Mouse (Mus musculus) left cerebral cortex, adult 8-10 months (tissue): Measurements from ENCODE around the gene Sinhcaf. TPM values are rescaled to one million over a fixed set of nuclear protein-coding genes. Genes with fewer than 3 reads are reported as not detected.
A peak's percentile ranks its signal among the peaks of the same experiment; 100 is the strongest.
"Not testable (repeated sequence)": the region's sequence is repeated elsewhere in the genome, so short reads cannot be mapped to it uniquely, and the experiment has no call there.

Experiments
- DNase-seq, 2 experiments: peaks; one replicate each; pipeline ENCODE4 v3.0.0; 2022; ENCODE audit warnings: low spot score in 2 of 2
- total RNA-seq, 4 experiments: library from RNA; stranded (reverse); gene quantifications; 2 replicates each; pipeline ENCODE4 v1.2.4; 2022

Sinhcaf gene
- total RNA-seq, 4 experiments from 2014 or later = 2.3 to 4.3 (median 3.4) TPM

DNA sequence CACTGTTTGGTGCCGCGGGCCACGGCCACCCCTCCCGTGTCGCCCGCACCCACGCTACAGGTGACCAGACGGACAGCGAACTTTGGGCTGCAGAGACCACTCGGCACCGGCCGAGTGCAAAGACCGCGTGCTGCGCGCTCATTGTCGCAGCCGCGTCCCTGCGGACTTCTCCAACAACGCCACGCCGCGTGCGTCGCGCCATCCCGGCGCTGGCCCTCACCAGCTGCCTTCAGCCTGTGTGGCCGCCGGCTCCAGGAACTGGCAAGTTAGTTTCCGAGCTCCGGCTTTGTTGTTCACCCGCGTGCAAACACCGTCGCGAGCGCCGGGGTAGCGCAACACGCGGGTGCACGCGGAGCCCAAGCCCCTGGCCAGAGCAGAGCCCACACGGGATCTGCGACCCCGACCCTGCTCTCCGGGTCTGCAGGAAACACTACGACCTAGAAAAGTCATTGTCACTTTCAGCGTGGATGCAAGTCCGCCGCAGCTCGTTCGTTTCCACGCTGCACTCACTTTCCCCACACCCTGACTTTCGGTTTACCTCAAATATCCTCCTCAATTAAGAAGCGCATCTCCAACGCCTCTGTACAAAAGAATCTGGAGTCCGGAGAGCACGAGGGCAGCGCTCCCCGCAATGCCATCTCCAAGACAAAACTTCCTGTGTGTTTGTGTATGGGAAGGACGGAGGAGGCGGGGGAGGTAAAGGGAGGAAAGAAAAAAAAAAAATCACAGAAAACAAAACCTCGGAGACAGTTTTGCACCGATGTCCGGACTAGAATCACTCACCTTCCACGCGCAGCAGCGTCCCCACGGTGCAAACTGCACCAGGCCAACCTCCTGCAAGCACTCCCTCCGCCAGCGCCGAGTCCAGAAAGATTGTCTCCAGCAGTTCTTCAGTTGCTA, 508 bp downstream of the Sinhcaf start:
- DNase-seq = peak; percentile 10 to 12

DNA sequence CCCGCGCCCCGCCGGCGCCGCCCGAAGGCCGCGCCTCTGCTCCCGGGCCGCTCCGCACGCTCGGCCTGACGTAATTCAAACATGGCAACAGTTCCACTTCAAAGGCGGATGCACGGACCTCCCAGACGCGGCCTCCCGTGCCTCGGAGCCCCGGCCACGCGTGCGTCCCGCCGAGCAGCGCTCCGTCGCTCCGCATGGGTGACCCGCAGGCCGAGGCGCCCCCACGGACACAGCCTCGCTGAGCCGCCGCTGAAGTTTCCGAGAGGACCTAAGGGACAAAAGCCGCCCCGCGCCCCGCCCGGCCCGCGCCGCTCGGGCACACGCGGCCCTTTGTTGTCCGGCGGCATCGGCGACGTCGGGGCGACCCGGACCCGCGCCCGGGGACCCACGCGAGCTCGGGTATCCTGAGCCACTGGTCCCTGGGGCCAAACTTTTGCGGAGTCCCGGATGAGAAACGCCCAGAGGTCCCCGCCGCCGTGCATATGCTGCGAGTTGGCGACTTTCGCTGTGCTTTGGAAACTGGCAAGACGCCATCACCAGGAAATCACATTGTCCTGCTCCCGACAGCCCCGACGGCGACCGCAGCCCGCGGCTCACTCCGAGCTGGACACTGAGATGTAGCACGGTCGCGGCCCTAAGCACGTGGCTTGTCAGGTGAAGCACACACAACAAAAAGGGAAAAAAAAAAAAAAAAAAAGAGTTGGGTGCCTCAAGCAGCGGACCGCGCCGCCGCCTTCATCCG, 1.3 kb downstream of the Sinhcaf start:
- peak; percentile 3 to 7 for DNase-seq

DNA sequence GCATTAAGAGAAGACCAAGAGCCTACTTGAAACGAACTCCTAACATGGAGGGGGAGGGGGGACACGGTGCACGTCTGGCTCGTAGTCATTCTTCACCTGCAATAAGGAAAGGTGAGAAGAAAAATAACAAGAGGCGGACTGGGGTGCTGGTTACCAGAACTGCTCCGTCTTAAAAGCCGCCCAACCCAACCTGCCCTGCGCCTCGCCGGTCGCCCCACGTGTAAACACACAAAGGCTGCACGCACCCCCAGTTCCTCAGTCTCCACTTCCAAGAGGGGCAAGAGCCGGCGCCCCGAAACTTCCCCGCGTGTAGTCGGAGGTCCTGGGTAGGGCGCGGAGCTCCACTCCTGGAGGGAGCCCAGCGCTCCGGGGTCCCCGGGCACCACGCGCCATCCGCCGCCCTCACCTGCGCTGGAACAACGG, 1.9 kb downstream of the Sinhcaf start:
- no peak for DNase-seq

DNA sequence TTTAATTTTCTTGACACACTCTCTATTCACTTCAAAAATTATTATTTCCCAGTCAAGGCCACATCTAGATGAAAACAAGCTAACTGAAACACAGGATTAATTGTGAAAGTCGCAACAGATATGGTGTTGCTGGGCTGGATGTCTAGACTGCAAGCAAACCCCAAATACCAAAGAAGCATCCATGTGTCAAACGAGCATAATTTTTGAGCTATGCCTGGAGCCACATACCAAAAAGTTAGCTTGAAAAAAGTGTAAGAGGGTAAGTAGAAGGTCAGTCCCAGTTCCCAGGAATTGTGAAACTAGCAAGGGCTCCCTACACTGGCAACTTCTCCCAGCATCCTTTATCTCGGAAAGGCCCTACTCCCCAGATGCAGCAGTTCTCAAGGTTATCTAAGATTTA, 2.6 kb downstream of the Sinhcaf start:
- DNase-seq = no peak

- DNase-seq = no peak
These were observed 3.9 kb downstream of the Sinhcaf start for GRCm38 (mm10) chr6:148942406-148942805.

DNA sequence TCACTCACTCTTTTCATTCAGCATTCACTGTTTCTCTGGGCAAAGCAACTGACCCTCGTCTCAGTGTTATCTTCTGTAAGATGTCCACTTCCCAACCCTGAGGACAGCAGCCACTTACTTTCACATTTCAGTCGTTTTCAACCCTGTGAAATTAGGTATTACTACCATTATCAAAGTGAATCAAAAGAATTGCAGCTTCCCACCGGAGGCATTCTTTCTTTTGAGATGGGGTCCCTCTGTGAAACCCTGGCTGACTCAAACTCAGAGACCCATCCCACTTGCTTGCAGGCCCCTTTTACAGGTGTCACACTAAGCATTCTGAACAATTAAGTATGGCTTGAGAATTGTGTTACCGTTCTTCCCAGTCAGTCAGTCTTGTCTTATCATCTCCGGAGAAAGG, 4.4 kb downstream of the Sinhcaf start:
- DNase-seq = no peak

DNA sequence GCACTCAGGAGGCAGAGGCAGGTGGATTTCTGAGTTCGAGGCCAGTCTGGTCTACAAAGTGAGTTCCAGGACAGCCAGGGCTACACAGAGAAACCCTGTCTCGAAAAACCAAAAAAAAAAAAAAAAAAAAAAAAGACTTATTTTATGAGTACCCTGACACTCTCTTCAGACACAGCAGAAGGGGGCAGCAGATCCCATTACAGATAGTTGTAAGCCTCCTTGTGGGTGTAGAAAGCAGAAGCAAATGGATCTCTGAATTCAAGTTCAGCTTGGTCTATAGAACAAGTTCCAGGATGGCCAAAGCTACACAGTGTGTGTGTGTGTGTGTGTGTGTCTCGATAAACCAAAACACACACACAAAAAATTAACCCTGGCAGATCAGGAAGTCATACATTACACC, 5.9 kb downstream of the Sinhcaf start:
- not testable (repeated sequence) for DNase-seq

DNA sequence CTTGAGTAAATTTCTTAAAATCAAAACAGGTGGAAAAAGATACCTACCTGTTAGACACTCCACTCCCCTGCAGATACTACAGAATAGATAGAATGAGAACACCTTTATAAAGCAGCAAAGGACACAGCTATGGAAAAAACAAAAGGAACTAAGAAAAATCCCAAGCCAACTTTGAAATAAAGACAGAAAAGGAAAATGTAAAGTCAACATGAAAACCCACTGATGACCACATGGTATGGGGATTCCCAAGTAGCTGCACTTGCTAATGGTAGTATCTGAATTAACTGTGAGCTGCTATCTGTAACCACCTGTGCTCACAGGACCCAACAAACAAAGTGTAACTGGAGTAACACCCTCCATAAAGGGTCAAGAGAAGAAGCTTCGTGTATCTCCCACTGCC, 8.6 kb downstream of the Sinhcaf start:
- no peak for DNase-seq

DNA sequence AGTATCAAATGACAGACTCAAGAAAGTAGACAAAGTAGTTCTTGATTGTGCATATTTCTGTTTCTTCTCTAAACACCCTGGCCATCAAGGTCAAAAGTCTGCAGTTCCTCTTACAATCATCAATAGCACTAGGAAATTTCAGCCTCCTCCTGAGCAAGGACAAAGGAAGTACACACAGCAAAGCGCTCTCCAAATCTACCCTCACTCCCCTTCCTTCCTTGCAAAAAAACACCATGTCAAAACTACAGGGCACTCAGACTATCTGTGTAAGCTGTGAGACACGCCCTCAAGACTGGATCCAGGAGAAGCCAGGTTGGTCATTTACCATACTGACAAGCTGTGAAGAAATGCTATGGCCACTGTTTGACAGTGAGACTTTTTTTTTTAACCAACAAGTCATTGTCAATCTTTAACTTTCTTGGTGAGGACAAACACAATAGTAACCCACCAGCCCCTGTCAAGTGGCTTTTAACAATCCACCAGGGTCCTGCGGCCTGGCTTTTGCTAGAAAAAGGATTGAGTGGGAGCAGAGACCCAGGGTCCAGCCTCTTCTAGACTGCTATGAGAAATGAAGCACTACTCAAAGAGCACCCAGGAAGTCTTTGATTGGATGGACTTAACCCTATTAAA, 11.2 kb downstream of the Sinhcaf start:
- no peak for DNase-seq

DNA sequence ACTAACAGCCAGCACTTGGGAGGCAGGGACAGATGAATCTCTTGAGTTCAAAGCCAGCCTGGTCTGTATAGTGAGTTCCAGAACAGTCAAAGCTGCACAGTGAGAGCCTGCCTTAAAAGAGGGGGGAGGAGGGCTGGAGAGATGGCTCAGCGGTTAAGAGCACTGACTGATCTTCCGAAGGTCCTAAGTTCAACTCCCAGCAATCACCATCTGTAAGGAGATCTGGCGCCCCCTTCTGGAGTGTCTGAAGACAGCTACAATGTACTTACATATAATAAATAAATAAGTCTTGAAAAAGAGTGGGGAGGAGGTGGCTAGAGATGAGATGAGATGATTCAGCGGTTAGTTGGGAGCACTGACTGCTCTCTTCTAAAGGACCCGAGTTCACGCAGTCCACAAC, 15.0 kb downstream of the Sinhcaf start:
- no peak for DNase-seq

- no peak for DNase-seq
These were observed 27.3 kb downstream of the Sinhcaf start for GRCm38 (mm10) chr6:148918841-148919398.

DNA sequence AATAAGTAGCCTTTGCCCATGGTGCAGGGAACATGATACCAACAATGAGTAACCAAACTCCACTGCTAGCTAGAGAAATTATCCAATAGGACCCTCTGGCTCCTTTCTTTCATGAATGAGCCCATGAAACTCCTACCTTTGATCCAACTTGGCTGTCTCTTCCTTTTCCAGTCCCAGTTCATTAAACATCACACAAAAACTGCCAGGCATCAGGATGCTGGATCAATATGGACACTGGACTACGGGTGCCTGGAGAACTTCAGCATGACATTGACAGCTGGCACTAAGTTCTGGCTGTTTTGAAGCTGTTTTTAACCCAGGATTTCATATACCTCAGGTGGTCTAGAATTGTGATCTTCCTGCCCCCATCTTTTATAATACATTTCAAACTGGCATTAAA, 28.6 kb downstream of the Sinhcaf start:
- DNase-seq = no peak

- no peak for DNase-seq
These were observed 29.4 kb downstream of the Sinhcaf start for GRCm38 (mm10) chr6:148916817-148917216.

DNA sequence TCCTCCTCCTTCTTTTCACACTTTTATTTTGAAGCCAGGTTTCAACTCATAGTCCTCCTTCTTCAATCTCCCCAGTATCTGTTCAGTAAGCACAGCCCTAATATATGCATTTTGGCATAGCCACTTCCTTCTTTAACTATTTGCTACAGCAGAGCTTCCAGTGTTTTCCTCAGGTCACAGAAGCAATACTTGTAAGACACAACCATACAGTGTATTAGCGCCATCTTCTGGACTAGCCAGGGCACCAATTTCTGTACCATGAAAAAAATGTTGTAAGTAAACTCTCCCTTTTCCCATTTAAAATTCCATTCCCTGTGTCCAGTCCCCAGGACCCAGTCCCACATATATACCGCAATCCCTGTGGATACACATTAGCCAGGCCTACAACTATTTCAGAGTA, 32.3 kb downstream of the Sinhcaf start:
- DNase-seq = peak in 1 of 2 experiments; percentile 12

GRCm38 (mm10) chr6:148911906-148912305, 34.4 kb downstream of the Sinhcaf start:
- DNase-seq = not testable (repeated sequence)

- DNase-seq = no peak
These were observed 39.3 kb downstream of the Sinhcaf start for GRCm38 (mm10) chr6:148906958-148907357.

DNA sequence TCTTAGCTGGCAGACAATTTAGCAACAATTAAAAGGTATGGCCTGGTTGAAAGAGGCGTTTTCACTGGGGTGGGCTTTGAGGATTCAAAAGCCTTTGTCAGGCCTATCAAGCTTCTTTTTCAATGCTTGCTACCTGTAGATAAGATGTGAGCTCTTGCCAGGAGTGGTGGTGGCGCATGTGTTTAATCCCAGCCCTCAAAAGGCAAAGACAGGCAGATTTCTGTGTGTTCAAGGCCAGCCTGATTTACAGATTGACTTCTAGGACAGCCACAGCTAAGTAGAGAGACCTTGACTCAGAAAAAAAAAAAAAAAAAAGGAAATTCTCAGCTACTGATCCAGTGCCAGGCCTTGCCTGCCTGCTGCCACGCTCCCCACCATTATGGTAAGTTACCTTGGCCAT, 43.5 kb downstream of the Sinhcaf start:
- no peak for DNase-seq

- no peak for DNase-seq
These were observed 49.8 kb downstream of the Sinhcaf start for GRCm38 (mm10) chr6:148896507-148896851.

- peak; percentile 74 to 83 for DNase-seq
These were observed 50.3 kb downstream of the Sinhcaf start, which contains the start of gene Caprin2 for GRCm38 (mm10) chr6:148895773-148896506. Caprin2 (minus strand) TSS chr6:148896237.

DNA sequence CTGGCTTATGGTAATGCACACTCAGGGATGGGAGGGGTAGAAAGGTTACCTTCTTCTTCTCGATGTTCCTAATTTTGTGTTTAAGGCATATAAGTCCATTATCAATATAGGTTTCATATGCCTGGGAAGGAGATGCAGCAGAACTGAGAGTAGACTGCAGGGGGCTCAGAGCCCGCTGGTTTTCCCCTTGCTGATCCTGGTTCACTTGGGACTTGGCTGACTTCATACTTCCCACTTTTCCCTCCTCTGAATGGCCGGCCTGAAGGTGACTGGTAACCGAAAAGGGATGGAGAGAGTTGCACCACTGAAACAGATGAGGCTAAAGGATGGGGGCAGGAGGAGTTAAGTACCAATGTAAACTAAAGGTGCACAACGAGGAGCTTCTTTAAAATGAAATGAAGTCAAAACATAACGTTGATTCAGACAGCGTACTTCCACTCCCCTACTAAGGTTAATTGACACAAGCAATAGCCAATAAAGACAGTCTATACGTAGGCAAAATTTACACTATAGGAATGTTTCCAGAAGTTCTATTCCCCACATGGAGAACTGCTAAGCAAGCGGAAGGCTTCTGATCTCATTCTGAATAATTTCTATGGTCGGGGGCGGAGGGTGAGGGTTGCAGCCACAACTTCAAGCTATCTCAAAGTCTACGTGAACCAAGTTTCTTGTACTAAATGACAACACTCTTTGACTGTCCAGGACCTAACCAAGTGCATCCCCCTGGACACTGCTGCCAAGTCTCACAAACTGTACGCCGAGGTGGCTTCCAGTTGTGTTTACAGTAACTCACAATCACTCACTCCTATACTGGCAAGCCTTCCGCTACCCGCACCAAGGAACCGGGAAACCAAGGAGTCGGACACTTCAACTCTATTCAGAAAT, 51.1 kb downstream of the Sinhcaf start:
- peak; percentile 5 to 15 for DNase-seq
